Mouse (Mus musculus): ENCODE measurements around the gene Tekt3.

- TF ChIP-seq GATA1 (IDR thresholded peaks at IDR 0.05; ENCODE audit: borderline replicate concordance, low read length) (no peak), FLI1 (IDR thresholded peaks at IDR 0.05; ENCODE audit: low read length) (no peak)
Measured at GRCm38 (mm10) chr11:63128784-63129183, 67.3 kb downstream of the Tekt3 start, which contains the start of gene Pmp22.

Measured in megakaryocyte, embryonic 14.5 days (primary cell).